ENCODE assay signal across 8 mouse cellular contexts in genomic region chr9:64173666-64174220, GRCm38 (mm10). TPM values are rescaled to one million over a fixed set of nuclear protein-coding genes. Genes with fewer than 3 reads are reported as not detected.
DNase-seq lines count a peak whose midpoint lies in the region; ATAC-seq and TF ChIP-seq lines count a peak whose summit lies in the region.

No protein-coding gene starts in this region.

- TF ChIP-seq POLR2A in MEL (IDR thresholded peaks at IDR 0.05; ENCODE audit: control insufficient read depth in 1 of 2, insufficient read depth in 1 of 2, low read depth in 1 of 2, low read length in 2 of 2, poor library complexity in 1 of 2): no peak

- H3K4me1 ChIP-seq in heart, embryonic 16.5 days (ENCODE audit: control insufficient read depth, insufficient read depth, low read length): peaks cover 19% of the 10 kb centered on the region
- peaks cover 0 to 11% of the 10 kb centered on the region in 2 experiments; a peak in 3 of 4 replicates for H3K4me1 ChIP-seq in MEL (ENCODE audit: control insufficient read depth in 1 of 2, insufficient read depth in 2 of 2, low read length in 2 of 2)
- no peaks in the 10 kb centered on the region; the same call in 1 of the 2 replicates for H3K4me1 ChIP-seq in hindbrain, embryonic 11.5 days (replicated peaks; ENCODE audit: control insufficient read depth, insufficient read depth, low read length)
- H3K4me1 ChIP-seq in midbrain, embryonic 11.5 days (ENCODE audit: control insufficient read depth, insufficient read depth, low read length): peaks cover 13% of the 10 kb centered on the region

- H3K4me2 ChIP-seq in heart, embryonic 16.5 days (ENCODE audit: low read depth, low read length): peak overlapping the region; percentile 89
- H3K4me2 ChIP-seq in hindbrain, embryonic 11.5 days (replicated peaks; ENCODE audit: low read depth, low read length): peak overlapping the region; percentile 62
- H3K4me2 ChIP-seq in midbrain, embryonic 11.5 days: peak overlapping the region; percentile 75

- H3K27me3 ChIP-seq in heart, embryonic 16.5 days (ENCODE audit: control insufficient read depth, insufficient read depth, low read length): no peaks in the 10 kb centered on the region
- H3K27me3 ChIP-seq in MEL (ENCODE audit: control insufficient read depth in 1 of 2, insufficient read depth in 2 of 2, low read length in 2 of 2): no peaks in the 10 kb centered on the region
- H3K27me3 ChIP-seq in hindbrain, embryonic 11.5 days (ENCODE audit: control insufficient read depth, insufficient read depth, low read length): no peaks in the 10 kb centered on the region
- H3K27me3 ChIP-seq in midbrain, embryonic 11.5 days (ENCODE audit: control insufficient read depth, insufficient read depth, low read length): no peaks in the 10 kb centered on the region

- H3K4me3 ChIP-seq in heart, embryonic 16.5 days (ENCODE audit: low read length): peak overlapping the region; percentile 98
- H3K4me3 ChIP-seq in MEL (ENCODE audit: control insufficient read depth in 1 of 2, insufficient read depth in 1 of 2, low read depth in 2 of 2, low read length in 2 of 2): peak overlapping the region; percentile 74 to 100
- peak overlapping the region; percentile 85 for H3K4me3 ChIP-seq in hindbrain, embryonic 11.5 days (ENCODE audit: low read depth, low read length)
- peak overlapping the region; percentile 97 for H3K4me3 ChIP-seq in midbrain, embryonic 11.5 days (ENCODE audit: low read depth, low read length)

- TF ChIP-seq EP300 in MEL (IDR thresholded peaks at IDR 0.05; ENCODE audit: low read depth in 1 of 2, low read length in 2 of 2): no peak

- no peak for DNase-seq in heart, adult 18-20 months
- no peak for DNase-seq in MEL (ENCODE audit: low read depth, low spot score)
- no peak for DNase-seq in hindbrain, embryonic 11.5 days (ENCODE audit: low spot score)
- DNase-seq in midbrain, embryonic 11.5 days (ENCODE audit: low spot score, missing footprints): peak; percentile 91
- DNase-seq in urinary bladder, adult 18-20 months (ENCODE audit: low spot score in 2 of 2): no peak
- DNase-seq in layer of hippocampus, adult 11-12 months (ENCODE audit: low spot score): no peak
- no peak for DNase-seq in left cerebral cortex, postnatal 10 days (ENCODE audit: extremely low spot score in 1 of 2, low spot score in 2 of 2)

- WGBS in heart, embryonic 16.5 days: under 1% methylated on average over 16 of the region's 16 CpGs
- 1% methylated on average over 16 of the region's 16 CpGs for WGBS in hindbrain, embryonic 11.5 days
- WGBS in midbrain, embryonic 11.5 days: under 1% methylated on average over 16 of the region's 16 CpGs

- no peak for ATAC-seq in heart, embryonic 16.5 days (replicated peaks; ENCODE audit: extremely low read depth, insufficient read depth, low FRiP score)
- ATAC-seq in hindbrain, embryonic 11.5 days (ENCODE audit: low FRiP score): no peak
- no peak for ATAC-seq in midbrain, embryonic 11.5 days (ENCODE audit: low FRiP score)

- H3K36me3 ChIP-seq in heart, embryonic 16.5 days (ENCODE audit: control insufficient read depth, insufficient read depth): peaks cover 37% of the 10 kb centered on the region
- peaks cover 29 to 43% of the 10 kb centered on the region in 2 experiments for H3K36me3 ChIP-seq in MEL (ENCODE audit: control insufficient read depth in 1 of 2, insufficient read depth in 2 of 2, low read length in 2 of 2)
- H3K36me3 ChIP-seq in hindbrain, embryonic 11.5 days (ENCODE audit: control insufficient read depth, insufficient read depth, low read length): peaks cover 17% of the 10 kb centered on the region
- peaks cover 25% of the 10 kb centered on the region for H3K36me3 ChIP-seq in midbrain, embryonic 11.5 days (ENCODE audit: control insufficient read depth, insufficient read depth, low read length)

- no peaks in the 10 kb centered on the region for H3K9me3 ChIP-seq in heart, embryonic 16.5 days (replicated peaks; ENCODE audit: control insufficient read depth, low read length)
- no peaks in the 10 kb centered on the region for H3K9me3 ChIP-seq in MEL (replicated peaks; ENCODE audit: insufficient read depth, low read length)
- H3K9me3 ChIP-seq in hindbrain, embryonic 11.5 days (ENCODE audit: control insufficient read depth, low read length): no peaks in the 10 kb centered on the region
- H3K9me3 ChIP-seq in midbrain, embryonic 11.5 days (ENCODE audit: control insufficient read depth, low read length): no peaks in the 10 kb centered on the region

- TF ChIP-seq RAD21 in MEL (IDR thresholded peaks at IDR 0.05; ENCODE audit: low read depth, low read length): no peak

- intact Hi-C loops in left cerebral cortex, postnatal 10 days (cut with DNase I): no loop called here

- H3K27ac ChIP-seq in heart, embryonic 16.5 days (ENCODE audit: low read length): peak overlapping the region; percentile 71
- peak overlapping the region; percentile 94 for H3K27ac ChIP-seq in MEL (ENCODE audit: control insufficient read depth, low read depth, low read length)
- peak overlapping the region; percentile 87; the same call in 1 of the 2 replicates for H3K27ac ChIP-seq in hindbrain, embryonic 11.5 days (ENCODE audit: low read depth, low read length)
- peak overlapping the region; percentile 85; the same call in 1 of the 2 replicates for H3K27ac ChIP-seq in midbrain, embryonic 11.5 days (ENCODE audit: low read depth, low read length)

- peak overlapping the region; percentile 87 for H3K9ac ChIP-seq in heart, embryonic 16.5 days (ENCODE audit: low read length)
- H3K9ac ChIP-seq in MEL (ENCODE audit: control insufficient read depth, low read depth, low read length, poor library complexity, severe bottlenecking): peak overlapping the region; percentile 100
- H3K9ac ChIP-seq in hindbrain, embryonic 11.5 days (ENCODE audit: low read depth, low read length): peak overlapping the region; percentile 81
- peak overlapping the region; percentile 95 for H3K9ac ChIP-seq in midbrain, embryonic 11.5 days (ENCODE audit: low read length)

- peaks cover 64% of the 10 kb centered on the region for H3K79me2 ChIP-seq in MEL (ENCODE audit: control insufficient read depth, insufficient read depth, low read length, poor library complexity)

- TF ChIP-seq CTCF in MEL (IDR thresholded peaks at IDR 0.05 in 2 of 3, conservative IDR thresholded peaks at IDR 0.05 in 1 of 3; ENCODE audit: control insufficient read depth in 1 of 3, insufficient read depth in 1 of 3, low read depth in 2 of 3, low read length in 3 of 3, poor library complexity in 1 of 3, severe bottlenecking in 1 of 3): no peak

TF ChIP-seq in MEL, 35 proteins besides CTCF, POLR2A, EP300 and RAD21:
- TF ChIP-seq CHD1 (IDR thresholded peaks at IDR 0.05; ENCODE audit: low read depth, low read length) (peak; percentile 97), SMC3 (IDR thresholded peaks at IDR 0.05; ENCODE audit: low read depth, low read length) (no peak), MYC (IDR thresholded peaks at IDR 0.05; ENCODE audit: low read depth, low read length) (peak; percentile 63; the same call in 1 of the 2 replicates)

RNA-seq across cellular contexts. Expression of gene Rpl4, which starts 0.6 kb away (rescaled TPM):
- 681 and 801 TPM in 2 replicates for polyA plus RNA-seq in heart, embryonic 16.5 days (2015; fragmentation: Nextera tagmentation; extraction: Ambion mirVana)
- total RNA-seq in heart, adult 18-20 months (2021): 100 to 1,000 TPM; 464 to 493 TPM
- 1,761 and 1,775 TPM in 2 replicates for total RNA-seq in MEL (2012; rRNA removed)
- polyA plus RNA-seq in MEL (2012; ENCODE audit: insufficient read depth in 1 of 2, insufficient read length in 2 of 2, low read depth in 1 of 2, low replicate concordance in 2 of 2, missing spikeins in 1 of 2): 1,000 to 10,000 TPM in 1 of 2 experiments, 100 to 1,000 TPM in 1; 124 to 3,157 TPM
- 1,100 and 1,121 TPM in 2 replicates for polyA plus RNA-seq in hindbrain, embryonic 11.5 days (2014; fragmentation: Nextera tagmentation; extraction: Ambion mirVana)
- 1,103 and 1,131 TPM in 2 replicates for polyA plus RNA-seq in midbrain, embryonic 11.5 days (2014; fragmentation: Nextera tagmentation; extraction: Ambion mirVana)
- 100 to 1,000 TPM; 554 to 592 TPM for total RNA-seq in left cerebral cortex, postnatal 10 days (2021)

RNA-seq across cellular contexts. Expression of gene Zwilch, which starts 0.8 kb away (rescaled TPM):
- 17.2 and 18.3 TPM in 2 replicates for polyA plus RNA-seq in heart, embryonic 16.5 days (2015; fragmentation: Nextera tagmentation; extraction: Ambion mirVana)
- under 1 TPM; 0.64 to 0.99 TPM for total RNA-seq in heart, adult 18-20 months (2021)
- total RNA-seq in MEL (2012; rRNA removed): 60.6 and 67.5 TPM in 2 replicates
- 10 to 100 TPM in 1 of 2 experiments, not detected in 1; 89.2 TPM for polyA plus RNA-seq in MEL (2012; ENCODE audit: insufficient read depth in 1 of 2, insufficient read length in 2 of 2, low read depth in 1 of 2, low replicate concordance in 2 of 2, missing spikeins in 1 of 2)
- polyA plus RNA-seq in hindbrain, embryonic 11.5 days (2014; fragmentation: Nextera tagmentation; extraction: Ambion mirVana): 27.0 and 27.9 TPM in 2 replicates
- polyA plus RNA-seq in midbrain, embryonic 11.5 days (2014; fragmentation: Nextera tagmentation; extraction: Ambion mirVana): 30.5 and 32.8 TPM in 2 replicates
- 1 to 10 TPM; 5.1 to 7.1 TPM for total RNA-seq in left cerebral cortex, postnatal 10 days (2021)

RNA-seq across cellular contexts. Expression of gene Snapc5, which starts 5.3 kb away (rescaled TPM):
- 30.5 TPM in 2 replicates for polyA plus RNA-seq in heart, embryonic 16.5 days (2015; fragmentation: Nextera tagmentation; extraction: Ambion mirVana)
- total RNA-seq in heart, adult 18-20 months (2021): 10 to 100 TPM; 20.2 to 23.9 TPM
- total RNA-seq in MEL (2012; rRNA removed): 9.4 and 10.6 TPM in 2 replicates
- 1 to 10 TPM in 1 of 2 experiments, not detected in 1; 8.6 TPM for polyA plus RNA-seq in MEL (2012; ENCODE audit: insufficient read depth in 1 of 2, insufficient read length in 2 of 2, low read depth in 1 of 2, low replicate concordance in 2 of 2, missing spikeins in 1 of 2)
- 33.4 and 37.4 TPM in 2 replicates for polyA plus RNA-seq in hindbrain, embryonic 11.5 days (2014; fragmentation: Nextera tagmentation; extraction: Ambion mirVana)
- polyA plus RNA-seq in midbrain, embryonic 11.5 days (2014; fragmentation: Nextera tagmentation; extraction: Ambion mirVana): 37.3 and 37.4 TPM in 2 replicates
- total RNA-seq in left cerebral cortex, postnatal 10 days (2021): 10 to 100 TPM; 19.3 to 19.9 TPM

RNA-seq across cellular contexts. Expression of gene Lctl, which starts 56.8 kb away (rescaled TPM):
- polyA plus RNA-seq in heart, embryonic 16.5 days (2015; fragmentation: Nextera tagmentation; extraction: Ambion mirVana): not detected in 2 replicates
- not detected for total RNA-seq in heart, adult 18-20 months (2021)
- total RNA-seq in MEL (2012; rRNA removed): 0.46 and 0.54 TPM in 2 replicates
- polyA plus RNA-seq in MEL (2012; ENCODE audit: insufficient read depth in 1 of 2, insufficient read length in 2 of 2, low read depth in 1 of 2, low replicate concordance in 2 of 2, missing spikeins in 1 of 2): not detected
- not detected in 2 replicates for polyA plus RNA-seq in hindbrain, embryonic 11.5 days (2014; fragmentation: Nextera tagmentation; extraction: Ambion mirVana)
- polyA plus RNA-seq in midbrain, embryonic 11.5 days (2014; fragmentation: Nextera tagmentation; extraction: Ambion mirVana): not detected in 2 replicates
- not detected for total RNA-seq in left cerebral cortex, postnatal 10 days (2021)
